Mouse (Mus musculus) lung, postnatal 0 days (tissue): Measurements from ENCODE around the gene Suv39h1. TPM values are rescaled to one million over a fixed set of nuclear protein-coding genes. Genes with fewer than 3 reads are reported as not detected.
A peak's percentile ranks its signal among the peaks of the same experiment; 100 is the strongest.

Experiments
- ATAC-seq: fragments of 200-750 bp; cut with Nextera tagmentation; 2 replicates; pipeline ENCODE4 v1.8.0; 2017; ENCODE audit warnings: moderate library complexity
- DNase-seq: peaks from one replicate; pipeline ENCODE4 v3.0.0-alpha.2; 2016; ENCODE audit warnings: low spot score
- H3K27ac ChIP-seq: fragments of 300-500 bp; sonication (generic); 2 replicates; pipeline ENCODE4 v1.5.1; 2014; ENCODE audit warnings: antibody characterized with exemption, mild to moderate bottlenecking, low read length, mixed read lengths
- H3K27me3 ChIP-seq: fragments of 300-500 bp; sonication (generic); replicated peaks from 2 replicates; pipeline ENCODE4 v1.6.1; 2014; ENCODE audit warnings: low read length, mixed read lengths; ENCODE audit not compliant: insufficient read depth
- H3K36me3 ChIP-seq: fragments of 300-500 bp; sonication (generic); 2 replicates; pipeline ENCODE4 v1.6.1; 2014; ENCODE audit warnings: low read length, mixed read lengths; ENCODE audit not compliant: insufficient read depth
- H3K4me1 ChIP-seq: fragments of 300-500 bp; sonication (generic); 2 replicates; pipeline ENCODE4 v1.6.1; 2014; ENCODE audit warnings: antibody characterized with exemption, low read depth, low read length, mixed read lengths; ENCODE audit not compliant: insufficient read depth
- H3K4me2 ChIP-seq: fragments of 300-500 bp; sonication (generic); replicated peaks from 2 replicates; pipeline ENCODE4 v1.6.1; 2014; ENCODE audit warnings: low read depth, mild to moderate bottlenecking, low read length, moderate library complexity, mixed read lengths
- H3K4me3 ChIP-seq: fragments of 300-500 bp; sonication (generic); 2 replicates; pipeline ENCODE4 v1.5.1; 2014; ENCODE audit warnings: low read depth, low read length
- H3K9ac ChIP-seq: fragments of 300-500 bp; sonication (generic); replicated peaks from 2 replicates; pipeline ENCODE4 v1.6.1; 2014; ENCODE audit warnings: low read depth, mild to moderate bottlenecking
- H3K9me3 ChIP-seq: fragments of 300-500 bp; sonication (generic); 2 replicates; pipeline ENCODE4 v1.6.1; 2016; ENCODE audit warnings: low read length, mixed read lengths
- CTCF ChIP-seq: IDR thresholded peaks from 2 replicates; pipeline ENCODE4 v1.5.1; 2016; ENCODE audit warnings: antibody characterized with exemption, mild to moderate bottlenecking
- EP300 ChIP-seq: IDR thresholded peaks from 2 replicates; pipeline ENCODE4 v1.6.1; 2016; ENCODE audit warnings: antibody characterized with exemption, mild to moderate bottlenecking, control low read depth
- WGBS: fragments of 180-500 bp; shearing (Covaris S2); extraction: QIAGEN DNeasy Blood & Tissue Kit; methylation state at CpG from one replicate; pipeline ENCODE4 v1.1.7; 2014; 5-methylcytosine and 5-hydroxymethylcytosine counted together
- polyA plus RNA-seq: library from polyadenylated mRNA; unstranded; fragments of >200 nt; fragmentation: Nextera tagmentation; extraction: Ambion mirVana; gene quantifications from 2 replicates; pipeline ENCODE4 v1.2.1, GENCODE M21; 2015

The Suv39h1 gene
- 13.2 and 13.6 TPM in 2 replicates for polyA plus RNA-seq

DNA sequence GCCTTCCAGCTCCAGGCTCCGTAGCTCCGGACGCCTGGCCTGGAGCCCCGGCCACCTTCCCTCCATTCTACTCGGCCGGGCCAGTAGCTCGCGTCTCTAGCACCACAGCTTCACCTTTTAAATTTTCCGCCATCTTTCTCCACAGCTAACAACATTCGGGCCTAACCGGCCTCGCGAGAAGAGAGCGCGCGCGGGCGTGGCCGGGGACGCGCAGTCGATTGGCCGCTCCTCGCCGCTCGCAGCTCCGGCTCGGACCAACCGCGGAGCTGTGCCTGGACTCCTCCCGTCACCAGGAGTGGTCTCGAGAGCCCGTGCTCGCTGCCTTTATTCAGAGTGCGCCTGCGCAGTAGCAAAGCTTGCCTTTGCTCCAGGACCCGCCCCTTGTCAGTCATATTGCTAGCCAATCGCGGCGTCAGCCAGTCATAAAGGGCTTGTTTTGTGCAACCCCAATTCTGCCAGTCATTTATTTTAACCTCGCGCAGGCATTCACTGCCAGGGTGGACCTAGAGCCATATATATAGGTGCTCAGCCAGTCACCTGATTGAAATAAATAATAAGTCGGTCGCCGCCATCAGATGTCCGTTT lies at the start of gene Suv39h1:
Gene Suv39h1 (minus strand): TSS at position 331 of the 585 bp plus-strand sequence.
- Histone ChIP-seq H3K4me3 (peak within 1 kb of the TSS; percentile 59), H3K9me3 (no peaks in the 10 kb centered on the region), H3K4me1 (no peaks in the 10 kb centered on the region), H3K27ac (peak within 1 kb of the TSS; percentile 74), H3K36me3 (no peaks in the 10 kb centered on the region), H3K9ac (peak within 1 kb of the TSS; percentile 23; the same call in 1 of the 2 replicates), H3K4me2 (peak within 1 kb of the TSS; percentile 55), H3K27me3 (no peaks in the 10 kb centered on the region)
- TF ChIP-seq CTCF (no peak), EP300 (no peak)
- 16% methylated on average over 23 of the region's 46 CpGs for WGBS
- ATAC-seq: peak; percentile 99
- peak; percentile 98 for DNase-seq

GRCm38 (mm10) chrX:8123821-8124470 lies 49.4 kb upstream of the Suv39h1 start:
- no peaks in the 10 kb centered on the region for H3K4me1 ChIP-seq
- ATAC-seq (no peak), DNase-seq (no peak)
- H3K4me3 ChIP-seq: no peak overlapping the region
- no peak overlapping the region for H3K9ac ChIP-seq
- H3K4me2 ChIP-seq: no peak overlapping the region
- no peak overlapping the region for H3K27ac ChIP-seq
- 84% methylated on average over 6 of the region's 6 CpGs for WGBS
- no peaks in the 10 kb centered on the region for H3K9me3 ChIP-seq
- H3K36me3 ChIP-seq: no peaks in the 10 kb centered on the region
- H3K27me3 ChIP-seq: no peaks in the 10 kb centered on the region
- TF ChIP-seq EP300: no peak
- TF ChIP-seq CTCF: no peak

GRCm38 (mm10) chrX:8117264-8117663 lies 42.7 kb upstream of the Suv39h1 start:
- Histone ChIP-seq H3K27me3 (no peaks in the 10 kb centered on the region), H3K4me3 (no peak overlapping the region), H3K9ac (no peak overlapping the region), H3K9me3 (no peaks in the 10 kb centered on the region), H3K4me2 (no peak overlapping the region), H3K36me3 (no peaks in the 10 kb centered on the region), H3K27ac (no peak overlapping the region), H3K4me1 (no peaks in the 10 kb centered on the region)
- DNase-seq (no peak), ATAC-seq (no peak)
- no peak for TF ChIP-seq CTCF
- no peak for TF ChIP-seq EP300

DNA sequence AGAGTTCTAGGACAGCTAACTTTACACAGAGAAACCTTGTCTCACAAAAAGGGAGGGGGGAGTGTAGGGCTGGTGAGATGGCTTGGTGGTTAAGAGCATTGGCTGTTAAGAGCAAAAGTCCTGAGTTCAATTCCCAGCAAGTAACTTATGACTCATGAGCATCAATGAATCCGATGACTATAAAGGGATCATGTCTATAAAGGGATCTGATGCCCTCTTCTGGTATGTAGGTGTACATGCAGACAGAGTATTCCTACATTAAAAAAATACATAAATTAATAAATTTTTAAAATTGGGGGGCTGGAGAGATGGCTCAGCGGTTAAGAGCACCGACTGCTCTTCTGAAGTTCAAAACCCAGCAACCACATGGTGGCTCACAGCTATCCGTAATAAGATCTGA lies 40.7 kb upstream of the Suv39h1 start:
- no peak for ATAC-seq
- no peak for TF ChIP-seq EP300
- TF ChIP-seq CTCF: peak; percentile 40
- H3K27me3 ChIP-seq: no peaks in the 10 kb centered on the region
- no peak overlapping the region for H3K4me3 ChIP-seq
- 75% methylated on average over 4 of the region's 4 CpGs for WGBS
- H3K27ac ChIP-seq: no peak overlapping the region
- peak; percentile 18 for DNase-seq
- H3K4me1 ChIP-seq: no peaks in the 10 kb centered on the region
- no peak overlapping the region for H3K9ac ChIP-seq
- no peak overlapping the region for H3K4me2 ChIP-seq
- H3K36me3 ChIP-seq: no peaks in the 10 kb centered on the region
- H3K9me3 ChIP-seq: no peaks in the 10 kb centered on the region

DNA sequence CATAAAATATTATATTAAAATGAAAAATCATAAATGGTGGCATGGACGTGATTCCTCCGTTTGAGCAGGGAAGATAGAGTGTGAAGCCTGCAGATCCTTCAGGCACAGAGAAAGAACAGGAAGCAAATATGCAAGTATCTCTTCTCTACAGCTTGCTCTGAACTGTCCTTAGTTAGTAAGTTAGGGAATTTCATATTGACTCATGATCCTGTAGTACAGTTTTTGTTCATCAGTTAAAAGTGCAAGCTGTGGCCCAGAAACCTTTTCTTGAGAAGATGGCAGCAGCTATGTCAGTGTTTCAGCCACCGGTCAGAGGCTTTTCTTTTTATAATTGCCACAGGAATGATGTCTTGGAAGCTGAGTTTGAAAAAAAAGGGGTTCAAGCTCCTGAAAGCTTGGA lies 30.5 kb upstream of the Suv39h1 start:
- no peak for TF ChIP-seq CTCF
- no peak for TF ChIP-seq EP300
- ATAC-seq (no peak), DNase-seq (no peak)
- no peak overlapping the region for H3K4me2 ChIP-seq
- WGBS: 92% methylated on average over 3 of the region's 3 CpGs
- H3K27ac ChIP-seq: no peak overlapping the region
- no peaks in the 10 kb centered on the region for H3K4me1 ChIP-seq
- no peaks in the 10 kb centered on the region for H3K27me3 ChIP-seq
- no peak overlapping the region for H3K9ac ChIP-seq
- no peaks in the 10 kb centered on the region for H3K36me3 ChIP-seq
- H3K4me3 ChIP-seq: no peak overlapping the region
- no peaks in the 10 kb centered on the region for H3K9me3 ChIP-seq

DNA sequence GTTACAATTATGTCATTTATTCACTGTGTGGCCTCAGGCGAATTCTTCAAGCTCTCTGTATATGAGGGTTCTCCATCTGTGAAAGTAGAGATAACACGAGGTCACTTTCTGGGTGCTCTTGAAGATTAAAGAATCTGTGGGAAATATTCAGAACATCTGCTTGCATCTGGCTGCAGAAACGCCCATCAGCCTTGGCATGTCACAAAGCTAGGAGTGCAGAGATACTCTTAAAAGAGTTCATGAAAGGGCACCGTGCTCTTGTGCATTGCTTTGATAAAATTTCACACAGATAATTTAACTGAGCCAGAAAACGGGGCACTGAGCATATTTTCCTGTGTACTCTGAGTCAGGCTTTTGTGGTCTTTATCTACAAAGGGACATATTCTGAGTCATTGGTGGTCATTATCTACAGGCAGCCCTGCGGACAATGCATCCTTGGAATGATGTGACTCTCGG lies 27.7 kb upstream of the Suv39h1 start:
- H3K27me3 ChIP-seq: no peaks in the 10 kb centered on the region
- H3K4me2 ChIP-seq: no peak overlapping the region
- no peaks in the 10 kb centered on the region for H3K36me3 ChIP-seq
- TF ChIP-seq EP300 (no peak), CTCF (no peak)
- no peak overlapping the region for H3K27ac ChIP-seq
- ATAC-seq (no peak), DNase-seq (no peak)
- H3K9ac ChIP-seq: no peak overlapping the region
- H3K9me3 ChIP-seq: no peaks in the 10 kb centered on the region
- H3K4me1 ChIP-seq: no peaks in the 10 kb centered on the region
- no peak overlapping the region for H3K4me3 ChIP-seq
- WGBS: 34% methylated on average over 7 of the region's 7 CpGs
